Mouse (Mus musculus): ENCODE data around the gene Arhgap44.

Gene Arhgap44

DNA sequence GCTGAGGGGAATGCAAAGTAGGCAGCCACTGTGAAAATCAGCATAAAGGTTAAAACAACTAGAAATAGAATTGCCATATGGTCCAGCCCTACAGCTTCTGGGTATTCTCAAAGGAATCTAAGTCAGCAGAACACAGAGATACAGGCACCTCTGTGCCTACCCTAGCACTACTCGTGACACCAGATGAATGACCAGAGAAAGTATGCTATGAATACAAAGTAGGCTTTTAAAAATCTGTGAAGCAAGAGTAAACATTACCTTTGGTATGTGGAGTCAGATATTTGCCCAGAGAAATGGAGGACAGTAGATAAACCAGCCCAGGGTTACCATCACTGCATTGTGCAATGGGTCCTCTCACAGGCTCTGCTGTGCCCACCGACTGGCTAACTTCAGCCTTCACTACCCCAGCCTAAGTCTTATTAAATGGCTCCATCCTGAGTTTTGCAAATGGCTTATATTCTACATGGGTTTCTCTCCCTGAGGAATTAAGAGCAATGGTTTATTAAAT lies 25.6 kb downstream of the Arhgap44 start:
- no peak for DNase-seq (ENCODE audit: low read depth)

DNA sequence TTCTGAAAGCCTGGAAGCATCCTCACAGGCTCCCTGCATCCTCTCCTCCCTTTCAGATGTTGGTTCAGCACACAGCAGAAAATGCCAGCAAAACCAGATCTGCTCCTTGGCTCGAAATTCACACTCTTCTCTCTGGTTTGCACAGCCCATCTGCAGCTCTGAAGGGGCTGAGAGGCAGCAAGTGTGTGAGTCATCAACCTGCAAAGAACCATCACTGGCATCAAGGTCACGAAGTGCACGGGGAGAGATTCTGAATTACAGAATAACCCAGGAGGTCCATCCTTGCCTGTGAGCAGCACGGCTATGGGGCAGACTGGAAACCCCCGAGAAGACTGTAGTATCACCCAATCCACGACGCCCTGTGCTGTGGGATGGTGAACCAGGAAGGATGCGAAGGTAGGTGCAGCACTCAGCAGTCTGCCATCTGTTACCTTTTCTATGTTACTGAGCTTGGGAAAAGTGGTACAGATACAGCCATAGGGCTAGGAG lies 27.5 kb downstream of the Arhgap44 start:
- no peak for DNase-seq (ENCODE audit: low read depth)

DNA sequence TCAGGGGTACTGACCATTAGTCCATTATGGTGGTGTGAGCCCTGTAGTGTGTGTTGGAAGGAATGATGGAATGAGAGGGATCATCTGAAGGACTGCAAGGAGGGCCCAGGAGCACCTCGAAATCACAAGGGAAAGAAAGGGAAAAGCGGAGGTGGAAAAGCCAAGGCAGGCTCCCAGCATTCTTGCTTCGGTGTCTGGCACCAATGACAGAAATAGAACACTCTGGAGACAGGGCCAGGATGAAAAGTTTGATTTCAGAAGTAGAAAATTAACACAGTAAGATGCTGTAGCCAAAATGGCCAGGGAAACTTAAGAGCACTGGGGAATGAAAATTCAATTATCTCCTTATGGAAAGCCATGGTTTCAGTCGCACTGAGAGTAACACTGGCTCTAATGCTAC lies 29.1 kb downstream of the Arhgap44 start:
- DNase-seq (ENCODE audit: low read depth), result no peak

DNA sequence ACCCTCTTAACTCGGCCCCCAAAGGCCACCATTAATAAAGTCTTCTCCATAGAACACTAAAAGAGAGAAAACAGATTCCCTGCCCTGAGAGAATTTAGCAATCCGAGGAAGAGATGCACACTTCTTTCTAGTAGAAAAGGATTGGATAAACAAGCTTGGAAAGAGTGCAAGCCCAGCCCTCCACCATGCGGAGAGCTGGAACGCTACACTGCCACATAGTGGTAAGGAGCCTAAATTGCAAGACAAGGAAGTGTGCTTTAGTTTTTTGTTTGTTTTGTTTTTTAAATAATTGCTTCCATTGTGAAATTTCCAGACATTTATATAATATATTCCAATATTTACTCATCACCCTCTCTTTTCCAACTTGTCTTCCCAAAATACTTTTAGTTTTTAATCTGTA lies 33.7 kb downstream of the Arhgap44 start:
- DNase-seq (ENCODE audit: low read depth), result no peak

DNA sequence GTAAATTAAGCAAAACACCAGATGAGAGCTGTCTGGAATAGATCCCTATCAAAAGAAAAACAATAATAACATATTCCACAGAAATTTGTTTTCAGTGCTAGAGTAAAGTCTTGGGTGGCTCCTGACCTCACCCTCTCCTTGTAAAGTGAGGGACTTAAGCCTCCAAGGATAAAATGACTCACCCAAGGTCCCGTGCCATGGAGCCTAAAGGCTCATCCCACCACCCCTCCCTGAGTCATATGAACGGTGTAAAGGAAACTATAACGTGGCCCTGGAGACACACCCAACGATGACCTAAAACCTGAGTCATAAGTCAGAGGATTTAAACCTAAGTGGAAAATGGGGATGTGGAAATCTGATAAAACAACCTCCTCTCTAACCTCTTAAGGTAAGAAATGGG lies 34.1 kb downstream of the Arhgap44 start:
- DNase-seq (ENCODE audit: low read depth), result no peak

DNA sequence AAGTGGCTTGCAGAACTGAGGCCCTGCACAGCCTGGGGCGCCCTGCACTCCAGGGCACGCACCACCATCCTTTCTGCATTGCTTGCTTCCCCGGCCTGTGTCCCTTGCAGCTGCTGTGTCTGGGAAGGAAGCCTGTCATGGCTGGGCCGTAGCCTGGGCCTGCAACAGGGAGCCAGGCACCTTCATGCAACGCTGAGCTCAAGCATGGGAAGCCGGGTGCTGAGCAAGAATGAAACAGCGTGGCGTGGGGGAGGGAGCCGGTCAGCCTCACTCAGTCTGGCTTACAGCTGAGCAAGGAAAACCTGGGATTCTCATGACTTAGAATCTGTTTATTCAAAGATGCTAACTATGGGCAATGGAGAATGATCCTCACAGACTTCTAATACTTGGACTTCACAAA lies 36.2 kb downstream of the Arhgap44 start:
- no peak for DNase-seq (ENCODE audit: low read depth)

DNA sequence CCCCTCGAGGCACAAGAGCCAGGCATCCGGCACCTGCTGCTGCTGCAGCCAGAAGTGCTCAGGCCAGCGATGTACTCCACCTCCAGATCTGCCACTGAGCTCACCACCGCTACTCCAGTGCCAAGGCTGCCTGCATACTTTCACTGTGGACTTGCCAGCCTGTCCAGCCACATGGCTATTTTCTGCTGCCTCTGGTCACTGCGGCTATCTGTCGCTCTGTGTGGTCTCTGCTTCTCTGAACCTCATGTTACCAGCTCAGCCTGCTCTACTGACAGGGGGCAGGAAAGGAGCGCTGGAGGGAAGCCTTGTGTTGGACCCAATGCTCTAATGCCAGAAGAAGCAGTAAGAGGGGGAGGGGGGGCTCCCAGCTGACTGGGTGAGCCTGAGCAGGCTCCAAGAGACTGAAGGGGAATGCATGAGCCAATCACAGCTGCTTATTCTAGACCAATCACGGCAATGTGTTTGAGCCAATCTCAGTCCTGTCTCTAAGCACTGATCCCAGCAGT lies 37.8 kb downstream of the Arhgap44 start:
- DNase-seq (ENCODE audit: low read depth), result no peak

DNA sequence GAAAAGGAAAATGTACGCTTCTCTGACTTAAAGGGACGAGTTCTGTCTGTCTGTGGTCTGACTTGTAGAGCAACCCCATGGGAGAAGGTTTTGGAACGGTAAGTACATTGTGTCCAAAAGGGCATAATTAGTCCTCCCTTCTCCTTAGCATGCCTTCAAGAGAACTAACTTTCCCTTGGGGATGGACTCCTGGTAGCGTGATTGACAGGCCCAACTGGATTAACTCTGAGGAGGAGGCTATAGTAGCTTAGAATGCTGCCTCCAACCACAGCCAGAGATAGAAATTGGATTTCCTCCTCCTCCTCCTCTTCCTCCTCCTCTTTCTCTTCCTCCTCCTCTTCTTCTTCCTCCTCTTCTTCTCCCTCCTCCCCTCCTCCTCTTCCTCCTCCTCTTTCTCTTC lies 42.5 kb downstream of the Arhgap44 start:
- DNase-seq (ENCODE audit: low read depth), result no peak

DNA sequence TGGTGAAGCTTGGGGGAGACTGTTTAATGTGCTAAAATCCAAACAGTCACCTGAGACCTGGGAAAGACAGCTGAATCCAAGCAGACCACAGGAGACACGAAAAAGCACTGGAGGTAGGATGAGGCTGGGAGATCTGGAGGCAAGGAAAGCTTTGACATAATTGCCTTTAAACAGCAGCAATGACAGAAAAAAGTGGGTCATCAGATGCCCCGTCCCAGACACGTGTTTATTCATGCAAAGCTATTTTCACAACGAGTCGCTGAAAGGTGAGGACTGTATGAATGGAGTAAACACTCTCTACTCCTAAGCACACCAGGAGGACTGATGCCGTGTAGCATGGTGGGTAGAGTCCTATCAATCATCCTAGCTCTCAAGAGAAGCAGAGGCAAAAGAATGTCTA lies 47.0 kb downstream of the Arhgap44 start:
- DNase-seq (ENCODE audit: low read depth), result no peak

DNA sequence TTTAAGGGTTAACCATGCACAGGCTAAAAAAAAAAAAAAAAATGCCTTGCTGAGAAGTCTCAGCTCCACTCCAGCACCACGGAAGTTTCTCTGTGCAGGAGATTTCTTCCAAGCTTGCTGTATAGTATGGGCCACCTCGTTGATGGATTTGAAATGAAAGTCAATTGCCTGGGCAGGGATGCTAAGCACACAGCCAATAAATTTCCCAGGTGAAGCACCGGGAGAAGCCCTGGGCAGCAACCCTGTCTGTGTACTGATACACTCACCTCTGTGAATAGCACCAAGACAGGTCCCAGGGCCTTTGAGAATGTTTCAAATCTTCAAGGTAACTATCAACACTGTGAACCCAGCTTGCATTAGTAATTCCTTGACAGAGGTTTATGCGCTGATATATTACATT lies 50.7 kb downstream of the Arhgap44 start:
- DNase-seq (ENCODE audit: low read depth), result no peak

DNA sequence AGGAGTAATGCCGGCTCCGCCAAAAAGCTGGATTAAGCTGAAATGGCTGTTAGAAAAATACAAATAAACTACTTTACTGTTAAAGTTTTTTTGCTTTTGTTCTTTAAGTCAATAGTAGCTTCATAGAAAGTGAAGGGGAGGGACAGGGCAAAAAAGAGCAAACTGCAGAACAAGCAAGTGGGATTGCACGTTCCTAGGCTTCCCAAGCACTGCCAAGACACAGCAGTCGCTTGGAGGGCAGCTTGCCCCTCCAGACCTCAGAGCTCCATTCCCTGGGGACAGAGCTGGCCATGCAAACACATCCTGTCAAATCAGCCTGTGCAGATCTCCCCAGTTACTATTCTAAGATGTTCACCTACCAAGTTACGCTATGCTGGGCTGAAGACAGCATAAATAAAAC lies 51.1 kb downstream of the Arhgap44 start:
- DNase-seq (ENCODE audit: low read depth), result no peak

DNA sequence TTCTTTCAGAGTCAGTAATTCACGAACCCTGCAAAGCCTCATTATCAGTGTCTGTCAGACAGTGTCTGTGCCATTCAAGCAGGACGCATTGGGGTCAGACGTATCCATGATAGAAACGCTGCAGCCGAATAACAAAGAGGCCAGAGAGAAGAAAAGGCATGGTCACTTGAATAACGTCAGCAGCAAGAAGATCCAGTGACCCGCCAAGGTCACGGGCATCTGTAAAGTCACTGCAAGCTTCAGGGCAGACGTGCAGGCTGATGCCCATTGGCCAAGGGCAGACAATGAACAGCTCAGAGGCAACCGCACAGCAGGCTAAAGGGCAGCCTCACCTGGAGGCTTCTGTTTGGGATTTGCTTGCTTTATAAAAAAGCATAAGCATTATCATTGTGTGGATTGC lies 52.7 kb downstream of the Arhgap44 start:
- no peak for DNase-seq (ENCODE audit: low read depth)

DNA sequence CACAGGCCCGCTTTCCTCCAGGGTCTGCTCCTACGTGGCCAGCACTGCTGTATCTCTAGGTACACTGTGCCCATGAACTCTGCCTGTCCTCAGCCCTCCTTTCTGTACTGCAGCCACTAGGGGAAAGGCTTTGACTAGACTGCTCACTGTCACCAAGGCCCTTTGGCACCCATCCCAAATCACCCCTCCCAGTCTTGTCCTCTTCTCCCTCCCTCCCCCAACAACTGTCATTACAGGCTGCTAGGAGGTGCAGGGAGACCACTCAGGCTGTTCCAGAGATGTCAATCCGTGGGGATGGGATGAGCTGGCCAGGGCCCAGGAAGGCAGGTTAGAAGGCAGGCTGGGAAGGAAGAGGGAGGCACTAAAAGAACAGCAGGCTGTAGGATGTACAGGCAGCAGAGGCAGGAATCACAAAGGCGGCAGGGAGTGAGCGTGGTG lies 55.0 kb downstream of the Arhgap44 start:
- no peak for DNase-seq (ENCODE audit: low read depth)

DNA sequence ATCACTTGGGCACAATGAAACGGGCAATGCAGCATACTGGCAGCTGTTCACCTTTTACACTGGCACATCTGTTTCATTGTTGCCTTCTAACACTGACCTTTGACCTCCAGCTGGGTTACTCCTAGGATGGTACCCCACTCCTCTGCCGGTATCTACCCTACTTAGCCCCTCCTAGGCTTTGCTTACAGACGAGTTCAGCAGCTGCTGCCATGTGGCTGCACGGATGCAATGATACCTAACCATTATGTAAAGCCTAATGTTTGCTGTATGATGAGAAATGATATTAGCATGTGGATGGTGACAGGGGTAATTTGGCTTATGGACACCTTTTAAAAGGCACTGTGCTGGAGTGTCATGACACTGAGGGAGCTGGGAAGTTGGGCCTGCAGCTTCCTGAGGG lies 55.6 kb downstream of the Arhgap44 start:
- no peak for DNase-seq (ENCODE audit: low read depth)

DNA sequence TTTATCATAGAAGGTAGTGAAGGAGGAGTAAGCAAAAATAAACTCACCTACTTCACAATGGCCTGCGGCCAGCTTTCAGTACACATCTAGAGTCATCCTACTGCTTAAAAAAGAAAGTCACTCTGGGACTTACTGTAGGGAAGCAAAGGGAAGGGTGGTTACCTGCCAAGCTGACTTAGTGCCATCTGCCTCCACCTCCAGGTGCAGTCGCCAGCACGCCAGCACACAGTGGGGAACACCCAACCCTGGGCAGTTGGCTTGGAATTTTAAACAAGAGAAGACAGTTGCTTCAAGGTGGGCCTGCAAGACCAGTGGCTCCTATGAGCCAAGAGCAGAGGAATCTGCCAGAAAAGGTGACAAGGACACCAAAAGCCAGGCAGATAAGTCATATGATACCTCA lies 58.7 kb downstream of the Arhgap44 start:
- DNase-seq (ENCODE audit: low read depth), result no peak

DNA sequence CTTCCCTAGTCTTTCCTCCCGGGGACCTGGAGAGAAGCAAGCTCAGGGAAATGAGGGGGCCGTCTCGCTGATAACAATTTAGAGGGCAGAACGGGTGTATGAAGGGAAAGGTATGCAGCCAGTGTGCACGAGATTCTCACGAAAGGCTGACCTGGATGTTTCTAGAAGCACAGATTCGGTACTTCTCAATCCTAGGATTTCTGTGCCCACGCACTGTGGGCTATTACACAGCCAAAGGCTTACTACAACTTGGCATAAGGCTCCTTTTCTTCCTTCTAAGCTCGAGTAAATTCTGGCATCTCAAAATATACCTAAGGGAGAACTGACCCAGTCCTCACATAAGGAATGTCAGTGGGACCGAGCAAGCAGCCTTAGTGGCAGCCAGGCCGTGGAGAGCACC lies 61.6 kb downstream of the Arhgap44 start:
- no peak for DNase-seq (ENCODE audit: low read depth)

DNA sequence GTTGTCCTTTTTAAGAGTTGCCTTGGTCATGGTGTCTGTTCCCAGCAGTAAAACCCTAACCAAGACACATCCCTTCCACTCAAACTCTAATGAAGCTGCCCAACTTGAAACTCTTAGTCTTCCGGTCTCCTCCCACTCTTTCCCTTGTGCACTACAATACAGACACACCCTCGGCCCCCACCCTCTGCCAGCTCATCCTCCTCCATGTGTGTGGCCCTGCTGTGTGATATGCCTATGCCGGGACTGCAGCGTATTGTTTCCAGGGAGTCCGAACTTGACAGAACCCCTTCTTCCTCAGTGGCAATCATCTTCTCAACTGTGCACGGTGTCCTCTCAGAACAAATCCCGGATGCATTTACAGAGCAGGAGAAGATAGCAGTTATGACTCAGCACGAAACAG lies 62.7 kb downstream of the Arhgap44 start:
- DNase-seq (ENCODE audit: low read depth), result no peak

DNA sequence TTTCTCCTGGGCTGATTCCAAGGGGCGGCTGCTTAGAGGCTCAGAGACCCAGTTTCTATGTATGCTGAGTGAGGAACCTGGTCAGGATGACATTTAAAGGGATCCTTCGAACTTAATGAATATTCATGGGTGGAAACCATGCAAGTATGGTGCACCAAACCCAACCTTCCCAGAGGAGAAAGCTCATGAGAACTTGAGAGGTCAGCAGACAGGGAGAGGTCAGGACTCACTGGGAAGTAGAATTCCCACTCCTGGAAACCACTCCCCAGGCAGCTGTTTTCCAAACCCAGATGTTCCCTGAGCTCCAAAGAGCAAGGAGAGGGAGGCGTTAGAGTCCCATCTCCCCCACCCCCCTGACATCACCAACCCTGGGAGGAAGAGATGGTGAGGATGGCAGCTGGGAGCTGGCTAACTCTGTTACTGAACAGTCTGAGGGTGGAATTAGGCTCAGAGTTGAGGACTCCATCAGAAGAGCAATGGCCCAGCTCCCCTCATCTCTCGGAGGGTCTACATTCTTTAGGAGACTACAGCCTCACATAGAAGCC lies 65.2 kb downstream of the Arhgap44 start:
- no peak for DNase-seq (ENCODE audit: low read depth)

DNA sequence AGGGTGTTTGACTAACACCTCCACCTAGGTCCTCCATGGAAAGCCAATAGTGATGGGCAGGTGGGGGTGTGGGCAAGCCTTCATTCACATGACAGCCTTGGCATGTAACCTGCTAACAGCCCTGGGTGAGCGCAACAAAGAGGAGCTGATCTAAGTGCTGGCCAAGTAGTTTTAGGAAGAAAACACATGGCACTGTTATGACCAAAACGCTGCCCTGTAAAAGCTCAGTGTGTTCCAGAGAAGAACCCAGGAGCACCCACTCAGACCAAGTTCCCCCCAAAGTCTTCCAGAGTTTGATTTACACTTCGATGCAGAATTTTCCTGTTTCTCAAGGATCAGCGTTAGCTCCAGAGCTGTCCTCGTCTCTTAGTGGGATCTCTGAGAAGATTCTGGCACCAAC lies 65.9 kb downstream of the Arhgap44 start:
- DNase-seq (ENCODE audit: low read depth), result no peak

DNA sequence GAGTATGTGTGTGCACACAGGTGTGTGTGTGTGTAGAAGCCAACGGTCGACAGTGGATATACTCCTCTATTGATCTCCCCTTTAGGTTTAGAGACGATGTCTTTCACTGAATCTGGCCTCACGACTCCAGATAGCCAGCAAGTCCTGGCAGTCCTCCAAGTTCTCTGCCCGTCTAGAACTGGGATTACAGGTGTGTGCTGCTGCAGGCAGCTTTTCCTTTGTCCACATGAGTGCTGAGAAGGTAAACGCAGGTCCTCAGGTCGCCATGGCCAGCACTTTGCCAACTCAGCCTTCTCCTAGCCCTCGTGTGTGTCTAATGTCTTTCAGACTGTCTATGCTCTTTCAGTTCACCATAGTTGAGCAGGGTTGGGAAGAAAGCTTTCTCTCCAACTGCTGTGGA lies 69.9 kb downstream of the Arhgap44 start:
- DNase-seq (ENCODE audit: low read depth), result no peak

DNA sequence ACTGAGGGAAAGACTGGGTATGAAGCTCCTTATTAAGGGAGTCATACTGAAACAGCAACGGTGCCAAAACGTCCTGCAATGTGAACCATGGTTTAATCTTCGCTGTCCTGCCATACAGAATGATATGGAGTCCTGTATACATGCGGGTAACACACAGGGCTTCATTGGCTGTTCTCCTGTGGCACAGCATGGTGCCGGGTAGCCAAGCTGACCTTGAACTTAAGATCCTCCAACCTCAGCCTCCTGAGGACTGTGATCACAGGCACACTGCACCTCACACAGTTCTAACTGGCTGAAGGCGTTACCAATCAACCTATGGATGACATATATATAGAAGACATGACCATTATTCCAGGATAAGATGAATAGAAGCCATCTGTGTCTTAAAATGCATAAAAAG lies 72.4 kb downstream of the Arhgap44 start:
- DNase-seq (ENCODE audit: low read depth), result no peak

DNA sequence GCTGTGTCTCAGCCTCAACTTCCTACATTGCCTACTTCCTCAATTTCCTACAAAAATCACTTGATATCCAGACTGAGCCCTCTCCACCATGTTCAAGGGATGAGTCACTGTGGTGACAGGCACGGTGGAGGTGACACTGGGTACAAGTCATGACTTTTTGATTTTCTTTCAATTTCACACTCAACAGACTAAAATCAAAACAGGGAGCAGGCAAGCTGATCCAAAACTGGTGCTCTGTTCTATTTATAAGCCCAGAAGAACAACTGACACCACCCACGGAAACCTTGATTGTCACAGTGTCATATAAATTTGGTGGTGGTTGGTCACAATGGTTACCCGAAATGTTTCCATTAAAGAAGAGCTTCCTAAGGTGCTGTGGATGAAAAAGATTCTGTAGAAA lies 72.8 kb downstream of the Arhgap44 start:
- no peak for DNase-seq (ENCODE audit: low read depth)

DNA sequence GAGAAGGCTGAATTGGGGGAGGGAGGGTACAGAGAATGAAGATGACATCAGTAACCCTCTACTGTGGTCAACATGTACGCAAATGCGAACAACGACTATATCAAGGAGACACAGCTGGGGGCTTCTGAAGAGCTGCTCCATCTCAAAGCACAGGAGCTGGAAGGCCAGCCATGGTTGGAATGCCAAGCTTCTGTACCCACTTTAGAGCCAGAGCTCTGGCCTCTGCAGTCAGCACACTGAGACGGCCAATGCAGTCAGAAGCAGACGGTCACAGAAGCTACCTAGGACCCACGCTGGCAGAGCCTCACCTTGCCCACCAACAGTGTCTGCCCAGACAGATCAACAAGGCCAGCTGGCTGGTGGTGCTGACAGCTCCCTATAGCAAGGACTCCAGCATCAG lies 73.5 kb downstream of the Arhgap44 start:
- DNase-seq (ENCODE audit: low read depth), result no peak

DNA sequence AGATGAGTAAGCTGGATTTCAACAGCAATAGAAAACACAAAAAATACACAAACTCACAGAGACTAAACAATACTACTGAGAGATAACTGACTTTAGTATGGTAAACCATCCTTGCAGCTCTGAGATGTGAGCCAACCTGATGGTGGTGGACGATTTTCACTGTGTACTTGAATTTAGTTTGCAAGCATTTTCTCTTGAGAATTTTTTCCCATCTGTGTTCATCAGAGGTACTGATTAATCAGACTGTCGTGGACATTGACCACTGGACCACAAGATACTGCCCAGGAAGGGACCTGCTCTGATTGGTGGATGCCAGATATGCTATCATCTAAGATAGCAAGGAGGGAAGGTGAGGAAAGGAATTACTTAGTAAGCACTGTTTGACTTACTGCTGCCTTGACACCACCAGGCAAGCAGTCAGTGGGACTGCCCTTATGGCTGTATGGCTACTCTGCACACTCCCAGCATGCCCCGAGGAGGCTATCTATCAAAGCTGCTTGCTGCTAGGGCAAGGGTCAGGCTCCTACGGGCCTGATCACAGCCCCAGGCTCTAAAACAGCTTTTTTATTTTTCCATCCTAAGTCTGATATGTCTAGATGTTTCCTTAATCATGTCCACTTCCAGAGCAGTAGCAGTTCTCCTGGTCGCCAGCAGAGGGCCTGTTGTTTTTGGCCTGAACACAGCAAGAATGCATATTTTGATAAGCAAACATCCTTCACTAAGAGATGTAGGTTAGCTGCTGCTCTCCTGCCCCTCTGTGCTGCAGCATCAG lies 74.1 kb downstream of the Arhgap44 start:
- peak; percentile 10 for DNase-seq (ENCODE audit: low read depth)

All from c-Kit-positive CD71-negative TER-119-negative erythroid progenitor cells, embryonic 14.5 days (primary cell).